Mouse (Mus musculus) embryonic facial prominence, embryonic 13.5 days (tissue): ENCODE data around the gene Hadh. TPM values are rescaled to one million over a fixed set of nuclear protein-coding genes. Genes with fewer than 3 reads are reported as not detected.

Source experiments
- ATAC-seq: fragments of 200-750 bp; cut with Nextera tagmentation; 2 replicates; pipeline ENCODE4 v1.8.0; 2017; ENCODE audit warnings: low read depth; ENCODE audit not compliant: insufficient number of reproducible peaks, insufficient read depth, low FRiP score, low TSS enrichment
- H3K27ac ChIP-seq: fragments of 300-500 bp; sonication (generic); 2 replicates; pipeline ENCODE4 v1.5.1; 2015; ENCODE audit warnings: moderate library complexity, mild to moderate bottlenecking, inconsistent platforms
- H3K27me3 ChIP-seq: fragments of 300-500 bp; sonication (generic); 2 replicates; pipeline ENCODE4 v1.6.1; 2015; ENCODE audit warnings: mild to moderate bottlenecking, inconsistent platforms
- H3K36me3 ChIP-seq: fragments of 300-500 bp; sonication (generic); 2 replicates; pipeline ENCODE4 v1.6.1; 2015; ENCODE audit warnings: mild to moderate bottlenecking, inconsistent platforms
- H3K4me1 ChIP-seq: fragments of 300-500 bp; sonication (generic); 2 replicates; pipeline ENCODE4 v1.6.1; 2015; ENCODE audit warnings: inconsistent platforms
- H3K4me2 ChIP-seq: fragments of 300-500 bp; sonication (generic); 2 replicates; pipeline ENCODE4 v1.6.1; 2015; ENCODE audit warnings: moderate library complexity, mild to moderate bottlenecking, inconsistent platforms
- H3K4me3 ChIP-seq: fragments of 300-500 bp; sonication (generic); 2 replicates; pipeline ENCODE4 v1.5.1; 2015; ENCODE audit warnings: mild to moderate bottlenecking, inconsistent platforms
- H3K9ac ChIP-seq: fragments of 300-500 bp; sonication (generic); 2 replicates; pipeline ENCODE4 v1.6.1; 2015; ENCODE audit warnings: mild to moderate bottlenecking, inconsistent platforms
- H3K9me3 ChIP-seq: fragments of 300-500 bp; sonication (generic); 2 replicates; pipeline ENCODE4 v1.6.1; 2016; ENCODE audit warnings: inconsistent platforms
- WGBS: fragments of 180-500 bp; shearing (Covaris S2); methylation state at CpG from one replicate; pipeline ENCODE4 v1.1.7; 2015; ENCODE audit warnings: mixed read lengths; 5-methylcytosine and 5-hydroxymethylcytosine counted together
- polyA plus RNA-seq: library from polyadenylated mRNA; unstranded; fragments of >200 nt; fragmentation: Nextera tagmentation; extraction: Ambion mirVana; gene quantifications from 2 replicates; pipeline ENCODE4 v1.2.1, GENCODE M21; 2015

Hadh gene
- polyA plus RNA-seq, 1 experiment from 2014 or later: 106 TPM

- Histone ChIP-seq H3K4me2 (no peak overlapping the region), H3K27me3 (no peaks in the 10 kb centered on the region), H3K4me1 (peaks cover 9% of the 10 kb centered on the region), H3K9ac (no peak overlapping the region), H3K9me3 (no peaks in the 10 kb centered on the region), H3K36me3 (peaks cover 47% of the 10 kb centered on the region), H3K4me3 (no peak overlapping the region), H3K27ac (no peak overlapping the region)
- ATAC-seq: no peak
- WGBS: 84% methylated on average over 10 of the region's 10 CpGs
Measured at GRCm38 (mm10) chr3:131248444-131248843, 23.5 kb downstream of the Hadh start.

GRCm38 (mm10) chr3:131247851-131248250 lies 24.1 kb downstream of the Hadh start:
- ATAC-seq: no peak

GRCm38 (mm10) chr3:131247447-131247846 lies 24.5 kb downstream of the Hadh start:
- H3K9ac ChIP-seq: no peak overlapping the region
- peaks cover 56% of the 10 kb centered on the region for H3K36me3 ChIP-seq
- no peak for ATAC-seq
- H3K9me3 ChIP-seq: no peaks in the 10 kb centered on the region
- no peak overlapping the region for H3K27ac ChIP-seq
- 83% methylated on average over 6 of the region's 6 CpGs for WGBS
- no peak overlapping the region for H3K4me3 ChIP-seq
- peaks cover 9% of the 10 kb centered on the region for H3K4me1 ChIP-seq
- H3K27me3 ChIP-seq: no peaks in the 10 kb centered on the region
- H3K4me2 ChIP-seq: no peak overlapping the region

More at GRCm38 (mm10) chr3:131247851-131248250, 24.1 kb downstream of the Hadh start:
- WGBS: 87% methylated on average over 5 of the region's 5 CpGs
- H3K9me3 ChIP-seq: no peaks in the 10 kb centered on the region
- H3K4me3 ChIP-seq: no peak overlapping the region
- no peak overlapping the region for H3K4me2 ChIP-seq
- peaks cover 9% of the 10 kb centered on the region for H3K4me1 ChIP-seq
- H3K9ac ChIP-seq: no peak overlapping the region
- no peaks in the 10 kb centered on the region for H3K27me3 ChIP-seq
- H3K36me3 ChIP-seq: peaks cover 51% of the 10 kb centered on the region
- H3K27ac ChIP-seq: no peak overlapping the region

- no peaks in the 10 kb centered on the region for H3K9me3 ChIP-seq
- WGBS: 91% methylated on average over 8 of the region's 8 CpGs
- peaks cover 64% of the 10 kb centered on the region for H3K36me3 ChIP-seq
- H3K9ac ChIP-seq: no peak overlapping the region
- H3K27me3 ChIP-seq: no peaks in the 10 kb centered on the region
- no peak for ATAC-seq
- H3K4me1 ChIP-seq: peaks cover 9% of the 10 kb centered on the region
- no peak overlapping the region for H3K4me3 ChIP-seq
- no peak overlapping the region for H3K4me2 ChIP-seq
- H3K27ac ChIP-seq: no peak overlapping the region
Measured at GRCm38 (mm10) chr3:131246579-131247046, 25.3 kb downstream of the Hadh start.

- Histone ChIP-seq H3K9ac (no peak overlapping the region), H3K4me2 (no peak overlapping the region), H3K27ac (no peak overlapping the region), H3K4me3 (no peak overlapping the region), H3K27me3 (no peaks in the 10 kb centered on the region), H3K36me3 (peaks cover 69% of the 10 kb centered on the region), H3K9me3 (no peaks in the 10 kb centered on the region), H3K4me1 (peaks cover 9% of the 10 kb centered on the region)
- no peak for ATAC-seq
- 58% methylated on average over 11 of the region's 11 CpGs for WGBS
Measured at GRCm38 (mm10) chr3:131245766-131246578, 25.9 kb downstream of the Hadh start.

- ATAC-seq: no peak
- Histone ChIP-seq H3K4me1 (peaks cover 12% of the 10 kb centered on the region), H3K4me3 (no peak overlapping the region), H3K36me3 (peaks cover 49% of the 10 kb centered on the region), H3K27ac (no peak overlapping the region), H3K9ac (no peak overlapping the region), H3K27me3 (no peaks in the 10 kb centered on the region), H3K4me2 (no peak overlapping the region), H3K9me3 (no peaks in the 10 kb centered on the region)
- WGBS: 58% methylated on average over 19 of the region's 19 CpGs
Measured at GRCm38 (mm10) chr3:131237785-131238633, 33.9 kb downstream of the Hadh start.

- ATAC-seq: no peak
- no peaks in the 10 kb centered on the region for H3K9me3 ChIP-seq
- H3K4me1 ChIP-seq: peaks cover 12% of the 10 kb centered on the region
- no peak overlapping the region for H3K27ac ChIP-seq
- no peak overlapping the region for H3K9ac ChIP-seq
- H3K36me3 ChIP-seq: peaks cover 46% of the 10 kb centered on the region
- H3K27me3 ChIP-seq: no peaks in the 10 kb centered on the region
- WGBS: 40% methylated on average over 6 of the region's 6 CpGs
- no peak overlapping the region for H3K4me2 ChIP-seq
- H3K4me3 ChIP-seq: no peak overlapping the region
Measured at GRCm38 (mm10) chr3:131237061-131237460, 34.8 kb downstream of the Hadh start.

GRCm38 (mm10) chr3:131228083-131228482 lies 43.8 kb downstream of the Hadh start:
- 72% methylated on average over 6 of the region's 6 CpGs for WGBS
- H3K9me3 ChIP-seq: no peaks in the 10 kb centered on the region
- no peak overlapping the region for H3K4me2 ChIP-seq
- no peak overlapping the region for H3K4me3 ChIP-seq
- H3K36me3 ChIP-seq: peaks cover 33% of the 10 kb centered on the region
- H3K4me1 ChIP-seq: 0 out of 2 replicates have a peak, but pooled peaks cover 6% of the 10 kb centered on the region
- ATAC-seq: no peak
- H3K27ac ChIP-seq: no peak overlapping the region
- H3K9ac ChIP-seq: no peak overlapping the region
- no peaks in the 10 kb centered on the region for H3K27me3 ChIP-seq

- WGBS: 43% methylated on average over 14 of the region's 14 CpGs
- Histone ChIP-seq H3K4me1 (peaks cover 16% of the 10 kb centered on the region), H3K4me2 (no peak overlapping the region), H3K9me3 (no peaks in the 10 kb centered on the region), H3K27ac (0 out of 2 replicates have a peak overlapping the region, but pooled peaks have one; percentile 24), H3K9ac (no peak overlapping the region), H3K27me3 (no peaks in the 10 kb centered on the region), H3K4me3 (no peak overlapping the region), H3K36me3 (peaks cover 19% of the 10 kb centered on the region)
- no peak for ATAC-seq
Measured at GRCm38 (mm10) chr3:131218636-131219390, 53.1 kb downstream of the Hadh start.

- Histone ChIP-seq H3K36me3 (peaks cover 16% of the 10 kb centered on the region), H3K9ac (no peak overlapping the region), H3K27ac (0 out of 2 replicates have a peak overlapping the region, but pooled peaks have one; percentile 44), H3K4me3 (no peak overlapping the region), H3K4me1 (peaks cover 14% of the 10 kb centered on the region), H3K4me2 (no peak overlapping the region), H3K9me3 (no peaks in the 10 kb centered on the region), H3K27me3 (no peaks in the 10 kb centered on the region)
- 60% methylated on average over 9 of the region's 9 CpGs for WGBS
- ATAC-seq: no peak
Measured at GRCm38 (mm10) chr3:131214841-131215240, 57.1 kb downstream of the Hadh start.

- WGBS: 70% methylated on average over 9 of the region's 9 CpGs
- ATAC-seq: no peak
- H3K27ac ChIP-seq: peak overlapping the region; percentile 44; the same call in 1 of the 2 replicates
Measured at GRCm38 (mm10) chr3:131214060-131214658, 57.7 kb downstream of the Hadh start.

More at GRCm38 (mm10) chr3:131214060-131214658, 57.7 kb downstream of the Hadh start:
- no peak overlapping the region for H3K9ac ChIP-seq
- peaks cover 16% of the 10 kb centered on the region for H3K36me3 ChIP-seq
- H3K9me3 ChIP-seq: no peaks in the 10 kb centered on the region
- no peak overlapping the region for H3K4me3 ChIP-seq
- H3K4me2 ChIP-seq: no peak overlapping the region
- peaks cover 7% of the 10 kb centered on the region for H3K4me1 ChIP-seq
- no peaks in the 10 kb centered on the region for H3K27me3 ChIP-seq
